Mouse (Mus musculus): ENCODE measurements at regions not wholly inside any gene's neighbourhood (a gene's known extent, or its start where the extent isn't known, plus 50 kb on each side); places are given as distances from the start of the nearest gene placed in this dataset.

DNA sequence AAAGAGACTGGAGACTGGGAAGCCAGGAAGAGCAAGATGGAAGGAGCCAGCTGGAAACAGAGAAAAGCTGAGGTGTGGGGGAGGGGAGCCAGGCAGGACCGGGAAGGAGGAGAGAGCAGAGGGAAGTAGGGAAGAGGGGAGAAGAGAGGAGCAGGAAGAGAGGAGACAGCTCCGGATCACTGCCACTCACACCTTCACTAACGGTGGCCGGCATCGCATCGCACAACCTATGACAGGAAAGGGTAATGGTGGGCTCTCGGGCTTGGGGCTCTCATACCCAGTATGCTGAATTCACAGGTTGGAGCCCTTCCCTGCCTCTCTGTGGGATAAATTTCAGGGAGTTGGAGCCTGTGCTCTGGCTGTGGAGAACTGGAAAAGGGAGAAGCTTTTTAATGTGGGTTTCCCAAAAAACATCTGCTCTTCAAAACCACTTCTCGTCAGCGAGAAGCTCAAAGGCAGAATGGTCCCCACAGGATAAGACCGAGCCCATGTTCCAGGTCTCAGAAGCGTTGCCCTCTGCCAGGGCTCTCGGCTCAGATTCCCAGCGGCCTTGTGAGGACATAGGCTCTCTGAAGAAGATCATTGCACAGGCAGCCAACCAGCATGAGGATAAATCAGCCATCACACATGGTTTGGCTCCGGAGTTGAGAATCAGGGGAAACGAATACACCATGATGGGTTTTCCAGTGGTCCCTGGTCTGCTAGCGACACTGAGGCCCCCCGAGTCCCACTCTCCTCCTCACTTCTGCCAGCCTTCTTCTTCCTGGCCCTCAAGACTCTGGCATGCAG is 53.8 kb upstream of the Coro2b start:
- DNase-seq, result no peak

DNA sequence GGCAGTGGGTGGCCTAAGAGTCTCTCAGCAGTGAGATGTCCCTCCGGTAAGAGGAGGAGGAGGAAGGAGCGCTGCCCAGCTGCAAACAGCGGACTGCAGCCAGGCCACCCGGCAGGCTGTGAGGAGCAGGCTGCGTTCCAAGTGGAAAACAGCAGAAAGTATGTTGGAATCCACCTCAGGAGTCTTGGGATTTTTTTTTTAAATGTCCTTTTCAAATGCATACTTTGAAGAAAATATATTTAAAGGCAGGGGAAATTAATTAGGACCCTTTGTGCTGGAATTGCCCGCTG is 54.3 kb upstream of the Coro2b start:
- peak; percentile 25 for DNase-seq

DNA sequence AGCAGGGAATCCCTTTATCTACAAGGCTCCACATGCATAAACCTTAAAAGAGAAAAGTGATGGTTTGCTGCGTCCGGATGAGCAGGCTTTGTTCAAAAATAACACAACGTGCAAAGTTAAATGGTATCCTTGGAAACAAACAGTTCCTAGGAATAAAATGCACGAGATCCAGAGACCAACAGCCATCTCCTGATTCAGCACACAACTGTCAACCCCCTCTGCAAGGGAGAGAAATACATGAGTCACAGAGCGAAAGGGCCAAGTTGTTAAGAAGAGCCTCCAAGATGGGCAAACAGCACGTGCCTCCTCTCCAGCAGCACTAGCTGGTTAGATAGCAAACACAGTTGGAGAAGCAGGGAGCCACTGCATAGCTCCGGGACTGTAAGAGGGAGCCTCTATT is 61.2 kb upstream of the Coro2b start:
- no peak for DNase-seq

DNA sequence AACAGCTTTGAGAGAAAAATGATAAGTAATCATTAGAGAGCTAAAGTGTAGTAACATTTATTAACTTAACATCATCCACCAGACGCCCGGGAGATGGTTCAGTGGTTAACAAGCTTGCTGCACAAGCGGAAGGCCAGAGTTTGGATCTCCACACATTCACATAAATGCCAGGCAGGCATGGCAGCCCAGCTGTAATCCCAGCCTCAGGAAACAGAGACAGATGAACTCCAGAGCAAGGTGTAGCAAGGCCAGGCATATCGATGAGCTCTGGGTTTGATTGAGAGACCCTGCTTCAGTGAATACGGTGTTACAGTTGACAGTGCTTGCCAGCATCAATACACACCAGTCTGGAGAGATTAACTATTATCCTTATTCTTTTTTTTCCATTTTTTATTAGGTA is 62.1 kb upstream of the Coro2b start:
- no peak for DNase-seq

DNA sequence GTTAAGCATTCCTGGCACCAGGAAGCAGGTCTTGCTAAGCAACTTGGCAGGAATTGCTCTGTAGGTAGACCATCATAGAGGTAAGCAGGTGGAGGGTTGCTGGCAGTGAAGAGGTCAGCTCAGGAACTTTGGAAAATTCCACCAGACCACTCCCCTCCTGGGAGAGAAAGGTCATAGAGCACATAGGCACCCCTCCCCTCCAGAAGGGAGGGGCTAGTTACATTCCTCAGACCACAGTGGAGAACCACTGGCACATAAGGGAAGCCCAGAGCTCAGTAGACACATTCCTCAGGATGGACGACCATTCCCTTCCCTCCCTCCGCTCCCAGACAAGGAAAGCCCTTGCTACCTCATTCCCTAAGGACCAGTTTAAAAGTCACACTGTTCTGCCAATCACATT is 67.1 kb upstream of the Itga11 start:
- no peak for DNase-seq

DNA sequence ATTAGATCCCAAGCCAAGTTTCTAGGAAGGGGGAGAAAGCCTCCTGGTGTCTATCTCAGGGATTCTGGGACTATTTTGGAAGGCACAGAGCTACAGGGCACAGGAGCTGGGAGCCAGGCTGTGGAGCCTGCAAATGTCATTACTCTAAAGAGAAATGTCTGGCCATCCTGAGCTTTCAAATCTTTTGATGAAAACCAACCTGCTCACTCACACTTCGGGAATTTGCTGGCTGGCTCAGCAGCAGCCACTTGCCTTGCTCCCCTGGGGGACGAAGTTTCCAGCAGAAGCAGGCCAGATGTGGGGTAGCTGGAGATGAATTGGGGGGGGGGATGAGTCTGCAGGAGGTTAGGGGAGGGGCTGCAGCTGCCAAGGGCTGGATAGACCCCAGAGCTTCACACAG is 66.2 kb upstream of the Itga11 start:
- peak; percentile 30 for DNase-seq

DNA sequence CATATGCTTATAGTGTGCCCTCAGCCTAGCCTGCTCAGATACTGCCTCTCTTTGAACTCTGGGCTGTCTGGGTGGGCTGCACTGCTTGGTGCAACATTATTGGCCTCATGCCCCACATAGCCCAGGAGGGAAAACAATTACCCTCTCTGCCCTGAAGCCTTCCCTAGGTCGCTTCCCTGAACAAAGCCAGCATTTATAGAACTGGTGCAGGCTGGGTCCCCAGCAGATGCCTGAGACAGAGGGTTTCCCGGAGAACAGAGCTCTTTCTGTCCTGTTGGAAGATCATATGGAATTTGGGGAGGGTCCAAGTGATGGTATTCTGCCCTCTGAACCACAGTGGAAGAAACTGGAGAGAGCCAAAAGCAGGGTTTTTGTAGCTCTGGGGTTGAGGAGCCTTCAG is 64.6 kb upstream of the Itga11 start:
- no peak for DNase-seq

DNA sequence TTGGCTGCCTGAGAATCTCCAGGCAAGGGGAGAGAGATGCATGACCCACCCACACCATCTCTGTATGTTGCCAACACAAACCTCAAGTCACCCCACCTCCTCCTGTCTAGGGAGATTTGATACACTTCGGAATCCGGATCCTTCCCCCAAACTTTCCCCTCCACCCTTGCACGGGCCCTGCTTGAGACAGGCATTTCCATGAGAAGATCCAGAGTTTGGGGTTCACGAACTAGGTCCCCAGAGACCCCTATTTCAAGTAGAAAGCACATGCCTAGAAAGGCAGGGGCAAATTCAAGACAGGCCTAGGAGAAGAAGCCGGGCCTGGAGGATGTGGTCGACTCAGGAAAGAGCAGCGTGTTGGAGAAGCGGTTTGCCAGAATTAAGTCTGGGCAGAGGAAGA is 63.8 kb upstream of the Itga11 start:
- DNase-seq, result no peak

DNA sequence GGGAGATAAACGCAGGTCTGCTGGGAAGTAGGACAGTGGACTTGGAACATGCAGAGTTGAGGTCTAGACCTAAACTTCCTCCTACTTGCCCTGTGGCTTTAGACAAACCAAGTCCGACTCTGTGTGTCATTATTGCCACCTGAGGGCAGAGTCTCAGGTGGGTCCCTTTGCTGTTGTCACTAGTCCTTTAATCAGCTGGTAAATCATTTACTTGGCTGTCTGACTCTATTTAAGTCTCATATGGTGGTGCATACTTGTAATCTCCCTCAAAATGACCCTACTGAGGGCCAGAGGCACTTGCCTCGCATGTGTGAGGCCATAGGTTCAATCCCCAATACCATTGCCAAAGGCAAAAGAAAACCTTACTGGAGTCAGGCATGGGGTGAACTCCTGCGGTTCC is 62.7 kb upstream of the Itga11 start:
- no peak for DNase-seq

DNA sequence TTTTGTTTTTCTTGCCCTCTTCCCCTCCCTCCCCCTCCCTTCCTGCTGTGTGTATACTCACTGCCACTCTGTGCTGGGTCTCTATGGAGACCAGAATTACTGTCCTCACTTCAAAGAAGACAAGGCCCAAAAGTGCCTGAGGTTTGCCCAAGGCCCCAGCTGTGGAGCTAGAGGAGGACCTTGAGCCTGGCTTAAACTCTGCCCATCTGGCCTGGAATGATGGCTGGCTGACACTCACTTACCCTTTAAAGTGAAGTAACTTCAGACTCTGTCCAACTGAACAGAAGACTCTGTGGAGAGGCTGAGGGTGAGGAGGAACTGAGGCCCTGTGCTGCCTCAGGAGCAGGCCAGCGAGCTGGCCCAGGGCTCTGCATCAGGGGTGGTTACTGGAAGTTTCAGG is 61.8 kb upstream of the Itga11 start:
- DNase-seq, result no peak

DNA sequence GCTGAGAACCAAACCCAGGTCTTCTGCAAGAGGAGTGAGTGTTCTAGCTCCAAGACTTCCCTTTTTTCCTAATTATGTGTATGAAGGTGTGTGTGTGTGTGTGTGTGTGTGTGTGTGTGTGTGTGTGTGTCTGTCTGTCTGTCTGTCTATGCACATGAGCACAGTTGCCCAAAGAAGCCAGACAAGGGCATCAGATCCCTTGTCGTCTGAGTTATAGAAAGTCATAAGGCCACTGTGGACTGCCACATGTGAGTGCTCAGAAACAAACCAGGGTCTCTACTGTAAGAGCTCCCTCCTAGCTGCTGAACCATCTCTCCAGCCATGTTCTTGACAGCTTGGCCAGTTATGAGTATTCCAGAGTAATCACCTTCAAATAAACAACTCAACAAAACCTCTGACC is 58.6 kb upstream of the Itga11 start:
- no peak for DNase-seq

DNA sequence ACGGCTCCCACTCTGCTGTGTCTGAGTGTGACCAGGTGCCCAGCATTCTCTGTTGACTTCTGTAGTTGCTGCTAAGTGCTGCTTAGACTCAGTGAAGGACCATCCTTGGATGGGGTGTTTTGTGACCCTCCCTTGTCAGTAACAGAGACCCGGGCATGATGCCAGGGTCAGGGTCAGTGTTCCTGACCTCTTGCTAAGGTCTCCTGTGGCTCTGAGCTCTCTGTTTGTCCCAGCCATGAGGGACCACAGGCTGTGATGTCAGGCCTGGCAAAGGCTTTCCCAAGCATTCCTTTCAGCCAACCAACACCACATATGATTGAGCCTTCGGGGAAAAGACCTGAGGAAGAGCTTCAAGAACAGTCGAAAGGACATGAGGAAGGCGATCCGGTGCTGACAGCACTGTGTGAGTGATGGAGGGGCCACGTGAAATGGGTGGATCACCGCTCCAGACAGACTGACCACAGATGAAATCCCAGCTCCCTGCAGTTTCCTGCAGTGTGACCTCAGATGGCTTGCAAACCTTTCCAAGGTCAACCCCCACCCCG is 56.7 kb upstream of the Itga11 start:
- DNase-seq, result no peak

DNA sequence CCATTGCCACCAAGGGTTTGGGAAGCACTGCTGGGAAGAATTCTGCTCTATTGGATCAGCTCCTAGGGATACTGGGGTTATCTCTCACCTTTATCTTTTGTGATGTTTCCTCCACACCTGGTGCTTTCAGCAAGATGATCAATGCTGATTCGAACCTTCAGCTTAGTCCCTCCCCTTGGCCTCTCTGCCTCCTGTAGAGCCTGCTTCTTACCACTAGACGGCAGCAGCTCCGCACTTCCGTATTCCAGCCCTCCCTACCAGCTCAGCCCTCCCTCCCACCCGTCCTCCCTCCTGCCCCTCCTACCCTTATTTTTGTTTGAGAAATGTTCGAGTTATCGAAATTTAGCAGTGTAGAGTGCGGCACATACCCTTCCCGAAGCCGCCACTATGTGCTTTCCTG is 55.5 kb upstream of the Itga11 start:
- no peak for DNase-seq

DNA sequence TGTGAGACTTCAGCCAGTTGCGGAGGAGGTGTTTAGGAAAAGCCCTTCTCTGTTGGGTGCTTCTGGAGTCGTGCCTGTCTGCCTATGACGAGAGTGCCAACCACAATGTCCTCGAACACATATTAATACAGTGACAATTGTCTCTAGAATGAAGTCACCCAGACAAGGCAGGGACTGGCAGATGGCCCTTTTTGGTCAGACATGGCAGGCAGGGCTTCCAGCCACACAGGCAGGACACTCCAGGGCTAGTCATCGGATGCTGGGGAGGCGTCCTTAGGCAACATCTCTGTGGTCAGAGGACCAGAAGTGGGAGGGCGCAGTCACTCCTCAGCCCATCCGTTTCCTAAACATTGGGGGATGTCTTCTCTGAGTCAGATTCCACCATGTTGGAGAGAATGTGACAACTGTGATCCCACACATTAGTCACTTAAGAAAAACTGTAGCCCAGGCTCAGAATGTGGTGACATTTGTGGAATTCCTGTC is 53.0 kb upstream of the Itga11 start:
- DNase-seq, result no peak

DNA sequence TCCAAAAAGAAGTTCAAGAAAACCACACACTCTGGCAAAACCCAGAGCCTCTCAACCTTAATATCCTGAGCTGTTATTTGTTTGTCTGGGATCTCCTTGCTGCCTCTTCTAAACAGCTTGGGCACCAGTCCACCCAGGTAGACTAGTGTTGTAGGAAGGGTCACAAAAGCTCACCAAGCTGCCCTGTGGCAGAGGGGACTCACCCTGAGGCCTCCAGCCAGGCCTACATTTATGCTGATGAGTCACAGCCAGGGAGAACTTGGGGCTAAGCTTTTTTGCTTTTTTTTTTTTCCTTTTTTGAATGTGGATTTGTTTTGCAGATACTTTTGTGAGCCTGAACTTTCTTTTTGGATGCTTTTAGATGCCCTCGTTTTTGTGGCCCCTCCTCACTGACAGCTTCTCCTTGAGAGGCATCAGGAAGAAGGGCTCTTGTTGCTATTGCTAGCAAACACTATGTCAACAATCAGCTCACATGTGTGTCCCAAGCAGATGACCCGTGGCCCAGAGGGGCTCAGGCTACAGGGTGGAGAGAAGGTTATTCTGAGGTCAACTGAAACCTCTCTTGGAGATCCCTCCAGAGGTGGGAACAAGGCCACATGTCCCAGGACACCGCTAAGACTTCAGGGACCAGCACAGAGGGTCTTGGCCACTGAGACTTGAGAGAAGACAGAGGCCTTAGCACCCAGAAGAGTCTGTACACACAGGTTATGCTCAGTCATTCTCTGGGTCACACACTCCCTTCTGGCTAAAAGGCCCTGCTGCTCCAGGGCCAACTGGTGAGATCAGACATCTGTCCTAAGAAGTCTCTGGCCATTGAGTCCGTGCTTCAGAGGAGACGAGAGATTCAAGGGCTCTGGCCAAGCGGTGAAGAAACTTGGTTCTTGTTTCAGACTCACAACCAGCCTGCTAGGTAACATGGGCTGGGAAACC is 50.3 kb upstream of the Itga11 start:
- DNase-seq, result no peak

Data from heart, postnatal 4 days (tissue).